Mouse (Mus musculus) spleen, adult 2 months (tissue): Measurements from ENCODE around the gene Ttc39d.

Source experiments
- CTCF ChIP-seq: fragments of 200-500 bp; IDR thresholded peaks from 2 replicates; pipeline ENCODE4 v1.5.1; 2011; ENCODE audit warnings: mild to moderate bottlenecking, inconsistent platforms; ENCODE audit not compliant: insufficient read depth, insufficient read length, insufficient replicate concordance; ENCODE audit errors: extremely low read depth
- POLR2A ChIP-seq: fragments of 200-500 bp; IDR thresholded peaks from 2 replicates; pipeline ENCODE4 v1.6.1; 2011; ENCODE audit warnings: low read depth, low read length, inconsistent platforms

GRCm38 (mm10) chr17:80221202-80221601, 13.9 kb downstream of the Ttc39d start:
- TF ChIP-seq CTCF (no peak), POLR2A (no peak)
